Mouse (Mus musculus): Measurements from ENCODE around the gene Il4ra. TPM values are rescaled to one million over a fixed set of nuclear protein-coding genes. Genes with fewer than 3 reads are reported as not detected.

Gene Il4ra
- total and polyA plus RNA-seq, 2 experiments from 2014 or later = 4.1 to 6.9 TPM

- no peak overlapping the region for H3K4me2 ChIP-seq (ENCODE audit: low read depth)
- no peak overlapping the region for H3K27ac ChIP-seq (ENCODE audit: low read depth, low read length)
- H3K4me1 ChIP-seq (ENCODE audit: insufficient read depth) = no peaks in the 10 kb centered on the region
- DNase-seq (no peak), ATAC-seq (no peak)
- H3K9me3 ChIP-seq (ENCODE audit: low read length) = no peaks in the 10 kb centered on the region
- no peak overlapping the region for H3K9ac ChIP-seq
- no peak overlapping the region for H3K4me3 ChIP-seq (ENCODE audit: low read depth, low read length)
- no peaks in the 10 kb centered on the region for H3K36me3 ChIP-seq (ENCODE audit: insufficient read depth)
- H3K27me3 ChIP-seq (ENCODE audit: insufficient read depth, low read length) = no peaks in the 10 kb centered on the region
- no peak for TF ChIP-seq CTCF (IDR thresholded peaks at IDR 0.05; ENCODE audit: low read depth)
- 79% methylated on average over 4 of the region's 4 CpGs for WGBS
Measured at GRCm38 (mm10) chr7:125605725-125606139, 53.8 kb downstream of the Il4ra start.

DNA sequence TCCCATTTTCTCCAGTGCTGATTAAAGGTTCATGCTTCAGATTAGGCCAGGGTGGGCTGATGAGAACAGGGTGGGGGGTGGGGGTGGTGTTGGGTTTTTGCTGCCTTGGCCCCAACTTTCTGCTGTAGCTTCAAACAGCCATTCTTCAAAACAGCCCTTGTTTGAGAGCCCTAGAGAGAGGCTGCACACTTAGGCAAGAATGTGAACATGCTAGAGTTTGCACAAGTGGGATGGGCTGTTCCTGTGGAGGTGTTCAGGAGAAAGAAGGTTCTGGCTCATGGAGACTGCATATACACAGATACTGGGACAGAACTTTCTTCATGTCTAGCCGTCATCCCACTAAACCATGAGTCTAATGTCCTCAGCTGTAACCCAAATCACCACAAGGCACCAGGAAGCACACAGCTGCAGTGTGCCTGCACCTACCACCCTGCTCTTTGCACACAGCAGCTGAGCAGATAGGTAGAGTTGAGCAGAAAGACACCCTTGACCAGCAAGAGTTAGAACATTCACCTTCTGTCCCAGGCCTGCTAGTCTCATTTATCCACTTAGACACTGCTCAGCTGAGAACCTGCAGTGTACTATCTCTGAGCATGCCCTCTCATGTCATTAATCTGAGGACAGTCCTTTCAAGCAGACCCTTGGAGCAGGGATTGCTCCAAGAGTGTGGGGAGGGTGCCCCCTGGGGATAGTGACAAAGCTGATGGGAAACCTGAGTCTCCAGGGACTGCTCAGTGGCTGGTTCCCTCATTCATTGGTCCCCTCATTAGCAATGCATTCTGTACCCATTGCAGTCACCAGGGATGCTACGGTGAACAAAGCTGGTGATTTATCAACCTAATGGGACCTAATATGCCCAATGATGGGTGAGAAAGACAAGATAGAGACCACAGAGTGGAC lies 54.6 kb downstream of the Il4ra start:
- Histone ChIP-seq H3K4me2 (ENCODE audit: low read depth) (no peak overlapping the region), H3K4me3 (ENCODE audit: low read depth, low read length) (no peak overlapping the region)
- 66% methylated on average over 2 of the region's 2 CpGs for WGBS

DNA sequence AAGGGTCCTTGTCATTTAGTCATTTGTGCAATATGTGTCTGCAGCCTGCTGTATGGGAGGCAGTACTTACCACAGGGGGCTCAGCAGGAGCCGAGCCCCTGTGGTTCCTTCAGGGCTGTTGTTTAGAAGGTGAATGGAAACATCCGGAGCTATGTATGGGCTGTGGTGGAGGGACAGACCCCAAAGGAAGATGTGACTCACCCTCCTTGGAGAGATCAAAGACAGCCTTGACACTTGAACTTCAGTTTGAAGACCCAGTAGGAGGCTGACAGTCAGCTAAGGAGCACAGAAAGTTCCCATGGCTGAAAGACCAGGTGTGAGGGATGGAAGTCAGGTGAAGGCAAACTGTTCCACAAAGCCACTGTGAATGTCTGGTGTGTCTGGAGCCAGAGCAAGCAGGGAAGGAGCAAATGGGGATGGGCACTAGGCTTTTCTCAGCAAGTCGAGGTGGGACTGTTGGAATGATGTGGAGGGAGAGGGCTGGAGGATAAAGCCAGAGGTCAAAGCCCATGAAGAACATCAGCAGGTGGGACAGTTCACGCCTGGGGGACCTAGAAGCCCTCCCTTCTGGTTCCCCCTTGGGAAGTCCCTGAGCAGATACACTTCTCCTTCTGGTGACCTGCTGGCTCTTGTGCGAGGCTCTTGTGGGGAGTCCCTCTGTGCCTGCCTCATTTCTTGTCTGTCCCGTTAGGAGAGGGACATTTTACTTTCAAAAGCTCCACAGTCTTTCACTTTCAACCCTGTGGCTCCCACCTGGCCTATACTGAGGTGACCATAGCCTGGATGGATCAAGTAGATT lies 55.7 kb downstream of the Il4ra start:
- no peak overlapping the region for H3K4me3 ChIP-seq (ENCODE audit: low read depth, low read length)
- H3K27me3 ChIP-seq (ENCODE audit: insufficient read depth, low read length) = no peaks in the 10 kb centered on the region
- H3K4me2 ChIP-seq (ENCODE audit: low read depth) = no peak overlapping the region
- no peak overlapping the region for H3K27ac ChIP-seq (ENCODE audit: low read depth, low read length)
- ATAC-seq (no peak), DNase-seq (no peak)
- no peak overlapping the region for H3K9ac ChIP-seq
- no peak for TF ChIP-seq CTCF (IDR thresholded peaks at IDR 0.05; ENCODE audit: low read depth)
- H3K4me1 ChIP-seq (ENCODE audit: insufficient read depth) = no peaks in the 10 kb centered on the region
- H3K36me3 ChIP-seq (ENCODE audit: insufficient read depth) = no peaks in the 10 kb centered on the region
- no peaks in the 10 kb centered on the region for H3K9me3 ChIP-seq (ENCODE audit: low read length)
- WGBS = 69% methylated on average over 6 of the region's 6 CpGs

More for the DNA sequence above, 54.6 kb downstream of the Il4ra start:
- Histone ChIP-seq H3K27ac (ENCODE audit: low read depth, low read length) (no peak overlapping the region), H3K9ac (no peak overlapping the region), H3K27me3 (ENCODE audit: insufficient read depth, low read length) (no peaks in the 10 kb centered on the region), H3K36me3 (ENCODE audit: insufficient read depth) (no peaks in the 10 kb centered on the region), H3K9me3 (ENCODE audit: low read length) (no peaks in the 10 kb centered on the region), H3K4me1 (ENCODE audit: insufficient read depth) (no peaks in the 10 kb centered on the region)
- DNase-seq (no peak), ATAC-seq (no peak)
- TF ChIP-seq CTCF (IDR thresholded peaks at IDR 0.05; ENCODE audit: low read depth) = no peak

DNA sequence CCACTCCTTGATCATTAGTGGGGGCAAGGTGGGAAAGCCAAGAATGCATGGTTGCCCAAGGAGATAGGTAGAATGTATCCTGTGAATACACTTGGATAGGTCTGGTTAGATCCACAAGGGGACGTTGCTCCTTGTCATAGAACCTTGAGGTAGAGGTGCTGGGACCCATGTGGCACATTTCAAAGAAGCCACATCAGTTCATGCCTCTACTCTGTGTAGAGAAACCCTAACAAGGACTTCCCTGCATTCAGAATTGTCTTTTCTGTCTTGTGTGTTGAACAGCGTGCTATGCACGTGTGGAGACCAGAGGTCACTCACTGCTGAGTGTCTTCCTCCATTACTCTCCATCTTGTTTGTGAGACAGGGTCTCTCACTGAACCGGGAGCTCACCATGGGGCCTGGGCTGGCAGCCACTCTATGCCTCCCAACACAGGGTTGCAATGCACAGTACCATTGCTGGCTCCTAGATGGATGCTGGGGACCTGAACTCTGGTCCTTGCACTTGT lies 56.3 kb downstream of the Il4ra start:
- no peak for TF ChIP-seq CTCF (IDR thresholded peaks at IDR 0.05; ENCODE audit: low read depth)
- DNase-seq (no peak), ATAC-seq (no peak)
- 87% methylated on average over 4 of the region's 4 CpGs for WGBS
- H3K36me3 ChIP-seq (ENCODE audit: insufficient read depth) = no peaks in the 10 kb centered on the region
- no peaks in the 10 kb centered on the region for H3K4me1 ChIP-seq (ENCODE audit: insufficient read depth)
- H3K4me2 ChIP-seq (ENCODE audit: low read depth) = no peak overlapping the region
- no peaks in the 10 kb centered on the region for H3K9me3 ChIP-seq (ENCODE audit: low read length)
- no peak overlapping the region for H3K9ac ChIP-seq
- no peak overlapping the region for H3K4me3 ChIP-seq (ENCODE audit: low read depth, low read length)
- H3K27me3 ChIP-seq (ENCODE audit: insufficient read depth, low read length) = no peaks in the 10 kb centered on the region
- no peak overlapping the region for H3K27ac ChIP-seq (ENCODE audit: low read depth, low read length)

GRCm38 (mm10) chr7:125613579-125613978 lies 61.7 kb downstream of the Il4ra start:
- no peak overlapping the region for H3K9ac ChIP-seq

DNA sequence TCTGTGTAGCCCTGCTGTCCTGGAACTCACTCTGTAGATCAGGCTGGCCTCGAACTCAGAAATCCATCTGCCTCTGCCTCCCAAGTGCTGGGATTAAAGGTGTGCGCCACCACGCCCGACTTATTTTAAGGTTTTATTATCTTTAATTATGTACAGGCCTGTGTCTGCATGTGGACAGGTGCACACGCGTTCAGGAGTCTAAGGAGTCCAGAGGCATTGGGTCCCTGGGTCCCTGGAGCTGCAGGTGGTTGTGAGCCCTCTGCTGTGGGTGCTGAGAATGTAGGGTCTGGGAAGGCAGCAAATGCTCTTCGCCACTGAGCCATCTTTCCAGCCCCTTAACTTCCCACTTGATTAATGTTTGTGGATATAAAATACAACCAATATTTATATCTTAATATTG lies 63.5 kb downstream of the Il4ra start:
- ATAC-seq = no peak
- Histone ChIP-seq H3K4me3 (ENCODE audit: low read depth, low read length) (no peak overlapping the region), H3K9me3 (ENCODE audit: low read length) (no peaks in the 10 kb centered on the region), H3K4me2 (ENCODE audit: low read depth) (no peak overlapping the region), H3K27me3 (ENCODE audit: insufficient read depth, low read length) (no peaks in the 10 kb centered on the region), H3K9ac (no peak overlapping the region), H3K36me3 (ENCODE audit: insufficient read depth) (no peaks in the 10 kb centered on the region), H3K27ac (ENCODE audit: low read depth, low read length) (no peak overlapping the region), H3K4me1 (ENCODE audit: insufficient read depth) (no peaks in the 10 kb centered on the region)
- WGBS = 94% methylated on average over 7 of the region's 7 CpGs
- no peak for DNase-seq
- TF ChIP-seq CTCF (IDR thresholded peaks at IDR 0.05; ENCODE audit: low read depth) = no peak

More at GRCm38 (mm10) chr7:125613579-125613978, 61.7 kb downstream of the Il4ra start:
- Histone ChIP-seq H3K9me3 (ENCODE audit: low read length) (no peaks in the 10 kb centered on the region), H3K4me1 (ENCODE audit: insufficient read depth) (no peaks in the 10 kb centered on the region), H3K36me3 (ENCODE audit: insufficient read depth) (no peaks in the 10 kb centered on the region), H3K27me3 (ENCODE audit: insufficient read depth, low read length) (no peaks in the 10 kb centered on the region), H3K27ac (ENCODE audit: low read depth, low read length) (no peak overlapping the region), H3K4me2 (ENCODE audit: low read depth) (no peak overlapping the region), H3K4me3 (ENCODE audit: low read depth, low read length) (no peak overlapping the region)
- DNase-seq (no peak), ATAC-seq (no peak)
- TF ChIP-seq CTCF (IDR thresholded peaks at IDR 0.05; ENCODE audit: low read depth) = no peak
- 66% methylated on average over 5 of the region's 5 CpGs for whole genome bisulfite sequencing

Measured in forebrain, postnatal 0 days (tissue).